34 mouse cellular contexts compared by ENCODE assay signal in the genomic region with DNA sequence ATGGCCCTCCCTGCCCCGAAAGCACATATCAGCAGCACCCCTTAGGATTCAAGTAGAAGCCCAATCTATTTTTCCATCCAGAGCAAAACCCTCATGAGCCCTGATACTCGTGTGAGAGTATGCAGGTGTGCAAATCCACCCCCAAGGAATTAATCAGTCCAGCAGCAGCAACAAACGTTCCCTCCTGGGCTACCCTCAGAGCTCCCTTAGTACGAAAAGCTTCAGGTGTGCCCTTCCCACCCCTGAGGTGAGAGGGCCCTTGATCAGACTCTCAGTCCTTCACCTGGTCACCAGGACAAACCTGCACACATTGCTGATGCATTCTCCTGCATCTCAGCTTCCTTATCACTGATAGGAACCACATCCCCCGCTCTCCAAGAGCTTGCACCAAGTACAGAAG. TPM values are rescaled to one million over a fixed set of nuclear protein-coding genes. Genes with fewer than 3 reads are reported as not detected.
"Had no signal": no experiment of that assay in that cellular context is flagged by ENCODE, and none has a peak within 500 bp of the region (broad histone marks: within the 10 kb centered on the region; RNA-seq: fewer than 3 reads in every experiment).

No protein-coding gene starts in this region.

- ATAC-seq: liver, embryonic 12.5 days; liver, postnatal 0 days; lung, postnatal 0 days; midbrain, embryonic 13.5 days; midbrain, embryonic 15.5 days; midbrain, embryonic 16.5 days had no signal

- H3K36me3 ChIP-seq: limb, embryonic 10.5 days; limb, embryonic 12.5 days; liver, embryonic 12.5 days; liver, embryonic 13.5 days; liver, embryonic 15.5 days; lung, embryonic 15.5 days; midbrain, embryonic 10.5 days; midbrain, embryonic 12.5 days; midbrain, embryonic 13.5 days; midbrain, embryonic 15.5 days had no signal

- H3K9me3 ChIP-seq: limb, embryonic 10.5 days; limb, embryonic 12.5 days; limb, embryonic 15.5 days; liver, embryonic 12.5 days; liver, embryonic 13.5 days; liver, embryonic 15.5 days; lung, embryonic 15.5 days; midbrain, embryonic 10.5 days; midbrain, embryonic 12.5 days; midbrain, embryonic 13.5 days; midbrain, embryonic 15.5 days had no signal

- H3K4me3 ChIP-seq: left cerebral cortex, adult 2 months; limb, embryonic 10.5 days; limb, embryonic 12.5 days; limb, embryonic 13.5 days; limb, embryonic 15.5 days; liver, embryonic 12.5 days; liver, embryonic 13.5 days; liver, embryonic 15.5 days; lung, embryonic 15.5 days; megakaryocyte, embryonic 14.5 days; midbrain, embryonic 10.5 days; midbrain, embryonic 12.5 days; midbrain, embryonic 13.5 days; midbrain, embryonic 15.5 days; myocyte had no signal

- DNase-seq: left cerebral cortex, postnatal 4 days; liver; liver, embryonic 13.5 days; liver, postnatal 0 days; lung, adult 18-20 months; lung, adult 2 months; lung, embryonic 14.5 days; lung, postnatal 10 days; lung, postnatal 14 days; lung, postnatal 36 days; lung, postnatal 4 days; midbrain, embryonic 14.5 days had no signal

- H3K9ac ChIP-seq: limb, embryonic 12.5 days; limb, embryonic 13.5 days; limb, embryonic 15.5 days; liver, embryonic 12.5 days; liver, embryonic 13.5 days; liver, embryonic 14.5 days; liver, embryonic 15.5 days; liver, postnatal 0 days; lung, embryonic 14.5 days; lung, embryonic 15.5 days; midbrain, embryonic 12.5 days; midbrain, embryonic 13.5 days; midbrain, embryonic 15.5 days had no signal

- H3K27ac ChIP-seq: left cerebral cortex, adult 2 months; limb, embryonic 10.5 days; limb, embryonic 12.5 days; limb, embryonic 13.5 days; limb, embryonic 15.5 days; liver, embryonic 12.5 days; liver, embryonic 13.5 days; liver, embryonic 14.5 days; liver, embryonic 15.5 days; lung, embryonic 15.5 days; macrophage; midbrain, embryonic 10.5 days; midbrain, embryonic 12.5 days; midbrain, embryonic 13.5 days; midbrain, embryonic 15.5 days had no signal

- H3K27me3 ChIP-seq: limb, embryonic 12.5 days; limb, embryonic 13.5 days; limb, embryonic 15.5 days; liver, embryonic 12.5 days; liver, embryonic 13.5 days; liver, embryonic 15.5 days; lung, embryonic 15.5 days; megakaryocyte, embryonic 14.5 days; midbrain, embryonic 12.5 days; midbrain, embryonic 13.5 days; midbrain, embryonic 15.5 days had no signal

- H3K4me1 ChIP-seq: liver, embryonic 12.5 days; liver, embryonic 13.5 days; liver, embryonic 15.5 days; megakaryocyte, embryonic 14.5 days; midbrain, embryonic 10.5 days; midbrain, embryonic 12.5 days; midbrain, embryonic 13.5 days; midbrain, embryonic 15.5 days had no signal

- H3K4me2 ChIP-seq: limb, embryonic 12.5 days; limb, embryonic 13.5 days; limb, embryonic 15.5 days; liver, embryonic 11.5 days; liver, embryonic 12.5 days; liver, embryonic 13.5 days; liver, embryonic 15.5 days; lung, embryonic 14.5 days; lung, embryonic 15.5 days; midbrain, embryonic 11.5 days; midbrain, embryonic 12.5 days; midbrain, embryonic 13.5 days; midbrain, embryonic 15.5 days had no signal

RNA-seq across cellular contexts. Expression of a gene that starts 37.9 kb away (rescaled TPM):
- total RNA-seq: megakaryocyte progenitor cell, adult 5-6 weeks; monocyte, adult 5-6 weeks had no signal
